19 mouse cellular contexts compared by ENCODE assay signal in genomic region chr15:90569246-90569645, GRCm38 (mm10).
"Had no signal": no experiment of that assay in that cellular context is flagged by ENCODE, and none has a peak within 500 bp of the region (broad histone marks: within the 10 kb centered on the region; RNA-seq: fewer than 3 reads in every experiment).

No protein-coding gene starts in this region.

- H3K27me3 ChIP-seq: intestine, embryonic 15.5 days; limb, embryonic 13.5 days; liver, embryonic 12.5 days; liver, embryonic 15.5 days; midbrain, embryonic 12.5 days; midbrain, embryonic 15.5 days; neural tube, embryonic 13.5 days; stomach, embryonic 15.5 days had no signal

- H3K4me3 ChIP-seq: intestine, embryonic 15.5 days; limb, embryonic 10.5 days; limb, embryonic 13.5 days; liver, embryonic 12.5 days; liver, embryonic 15.5 days; midbrain, embryonic 12.5 days; midbrain, embryonic 15.5 days; myocyte; neural tube, embryonic 13.5 days; stomach, embryonic 15.5 days had no signal

- DNase-seq: layer of hippocampus, adult 9-11 months; liver; lung, adult 2 months; lung, postnatal 14 days; lung, postnatal 4 days; retina, postnatal 1 day; right cerebral cortex, postnatal 25 days; spleen, adult 18-20 months; thymus, postnatal 25 days had no signal

- H3K9ac ChIP-seq: intestine, embryonic 15.5 days; limb, embryonic 13.5 days; liver, embryonic 12.5 days; liver, embryonic 15.5 days; midbrain, embryonic 12.5 days; midbrain, embryonic 15.5 days; neural tube, embryonic 13.5 days; stomach, embryonic 15.5 days had no signal

- H3K36me3 ChIP-seq: intestine, embryonic 15.5 days; limb, embryonic 10.5 days; limb, embryonic 13.5 days; liver, embryonic 12.5 days; liver, embryonic 15.5 days; midbrain, embryonic 12.5 days; midbrain, embryonic 15.5 days; neural tube, embryonic 13.5 days; stomach, embryonic 15.5 days had no signal

- ATAC-seq: intestine, embryonic 15.5 days; liver, embryonic 12.5 days; midbrain, embryonic 15.5 days had no signal

- H3K4me2 ChIP-seq: intestine, embryonic 15.5 days; limb, embryonic 13.5 days; liver, embryonic 12.5 days; liver, embryonic 15.5 days; midbrain, embryonic 12.5 days; midbrain, embryonic 15.5 days; neural tube, embryonic 13.5 days; stomach, embryonic 15.5 days had no signal

- H3K9me3 ChIP-seq: intestine, embryonic 15.5 days; limb, embryonic 10.5 days; limb, embryonic 13.5 days; liver, embryonic 12.5 days; liver, embryonic 15.5 days; midbrain, embryonic 12.5 days; midbrain, embryonic 15.5 days; neural tube, embryonic 13.5 days; stomach, embryonic 15.5 days had no signal

- H3K4me1 ChIP-seq: intestine, embryonic 15.5 days; liver, embryonic 12.5 days; liver, embryonic 15.5 days; midbrain, embryonic 12.5 days; midbrain, embryonic 15.5 days; neural tube, embryonic 13.5 days; stomach, embryonic 15.5 days had no signal

- H3K27ac ChIP-seq: intestine, embryonic 15.5 days; limb, embryonic 10.5 days; limb, embryonic 13.5 days; liver, embryonic 12.5 days; liver, embryonic 15.5 days; midbrain, embryonic 12.5 days; midbrain, embryonic 15.5 days; neural tube, embryonic 13.5 days; stomach, embryonic 15.5 days had no signal
